Mouse (Mus musculus) embryonic facial prominence, embryonic 10.5 days (tissue): ENCODE data around the gene Def8. TPM values are rescaled to one million over a fixed set of nuclear protein-coding genes. Genes with fewer than 3 reads are reported as not detected.

Experiments
- DNase-seq: peaks from one replicate; pipeline ENCODE4 v3.0.0-alpha.2; 2017; ENCODE audit warnings: low spot score
- H3K27ac ChIP-seq: fragments of 300-500 bp; sonication (generic); replicated peaks from 2 replicates; pipeline ENCODE4 v1.5.1; 2016; ENCODE audit warnings: mild to moderate bottlenecking
- H3K27me3 ChIP-seq: fragments of 300-500 bp; sonication (generic); replicated peaks from 2 replicates; pipeline ENCODE4 v1.6.1; 2016; ENCODE audit warnings: low read depth, mild to moderate bottlenecking; ENCODE audit not compliant: poor library complexity, severe bottlenecking
- H3K36me3 ChIP-seq: fragments of 300-500 bp; sonication (generic); replicated peaks from 2 replicates; pipeline ENCODE4 v1.6.1; 2016; ENCODE audit warnings: mild to moderate bottlenecking, moderate library complexity
- H3K4me1 ChIP-seq: fragments of 300-500 bp; sonication (generic); 2 replicates; pipeline ENCODE4 v1.6.1; 2016
- H3K4me3 ChIP-seq: fragments of 300-500 bp; sonication (generic); 2 replicates; pipeline ENCODE4 v1.5.1; 2016; ENCODE audit warnings: mild to moderate bottlenecking, moderate library complexity
- H3K9me3 ChIP-seq: fragments of 300-500 bp; sonication (generic); 2 replicates; pipeline ENCODE4 v1.6.1; 2016; ENCODE audit warnings: mild to moderate bottlenecking
- WGBS: fragments of 180-500 bp; shearing (Covaris S2); methylation state at CpG from one replicate; pipeline ENCODE4 v1.1.7; 2016; 5-methylcytosine and 5-hydroxymethylcytosine counted together
- polyA plus RNA-seq: library from polyadenylated mRNA; unstranded; fragments of >200 nt; fragmentation: Nextera tagmentation; extraction: Ambion mirVana; gene quantifications from 2 replicates; pipeline ENCODE4 v1.2.1, GENCODE M21; 2016

Gene Def8
- polyA plus RNA-seq, 1 experiment from 2014 or later, result 43.5 TPM

GRCm38 (mm10) chr8:123415967-123416943, 7.1 kb upstream of the Def8 start:
- peaks cover 32% of the 10 kb centered on the region for H3K4me1 ChIP-seq
- no peak for DNase-seq
- no peak overlapping the region; the same call in 1 of the 2 replicates for H3K4me3 ChIP-seq
- H3K27me3 ChIP-seq, result peaks cover 32% of the 10 kb centered on the region
- H3K9me3 ChIP-seq, result no peaks in the 10 kb centered on the region
- no peak overlapping the region for H3K27ac ChIP-seq
- 76% methylated on average over 8 of the region's 8 CpGs for WGBS
- peaks cover 27% of the 10 kb centered on the region for H3K36me3 ChIP-seq

GRCm38 (mm10) chr8:123416944-123417555, 6.3 kb upstream of the Def8 start:
- H3K4me1 ChIP-seq, result peaks cover 24% of the 10 kb centered on the region
- H3K36me3 ChIP-seq, result peaks cover 31% of the 10 kb centered on the region
- H3K9me3 ChIP-seq, result no peaks in the 10 kb centered on the region
- H3K27me3 ChIP-seq, result peaks cover 29% of the 10 kb centered on the region
- H3K4me3 ChIP-seq, result no peak overlapping the region
- 83% methylated on average over 8 of the region's 8 CpGs for WGBS
- DNase-seq, result no peak
- H3K27ac ChIP-seq, result no peak overlapping the region

- DNase-seq, result no peak
- no peak overlapping the region for H3K27ac ChIP-seq
- H3K27me3 ChIP-seq, result peaks cover 6% of the 10 kb centered on the region; the same call in 1 of the 2 replicates
- 82% methylated on average over 4 of the region's 4 CpGs for WGBS
- peaks cover 11% of the 10 kb centered on the region for H3K4me1 ChIP-seq
- H3K4me3 ChIP-seq, result no peak overlapping the region
- H3K36me3 ChIP-seq, result peaks cover 31% of the 10 kb centered on the region
- no peaks in the 10 kb centered on the region for H3K9me3 ChIP-seq
Observed at GRCm38 (mm10) chr8:123419711-123420110, 3.6 kb upstream of the Def8 start.

GRCm38 (mm10) chr8:123420525-123421281, 2.6 kb upstream of the Def8 start:
- Histone ChIP-seq H3K4me3 (no peak overlapping the region), H3K27ac (no peak overlapping the region), H3K9me3 (no peaks in the 10 kb centered on the region), H3K36me3 (peaks cover 31% of the 10 kb centered on the region), H3K27me3 (peaks cover 6% of the 10 kb centered on the region; the same call in 1 of the 2 replicates), H3K4me1 (peaks cover 11% of the 10 kb centered on the region)
- 94% methylated on average over 34 of the region's 34 CpGs for WGBS
- DNase-seq, result no peak

- WGBS, result 89% methylated on average over 19 of the region's 19 CpGs
- H3K27ac ChIP-seq, result no peak overlapping the region
- H3K27me3 ChIP-seq, result peaks cover 6% of the 10 kb centered on the region; the same call in 1 of the 2 replicates
- peaks cover 31% of the 10 kb centered on the region for H3K36me3 ChIP-seq
- no peak overlapping the region for H3K4me3 ChIP-seq
- H3K9me3 ChIP-seq, result no peaks in the 10 kb centered on the region
- H3K4me1 ChIP-seq, result peaks cover 11% of the 10 kb centered on the region
- DNase-seq, result no peak
Observed at GRCm38 (mm10) chr8:123421325-123421724, 2.0 kb upstream of the Def8 start.

GRCm38 (mm10) chr8:123422056-123422780, 1.1 kb upstream of the Def8 start:
- WGBS, result 21% methylated on average over 17 of the region's 17 CpGs
- H3K4me3 ChIP-seq, result peak overlapping the region; percentile 39
- H3K9me3 ChIP-seq, result peaks cover 6% of the 10 kb centered on the region
- peaks cover 31% of the 10 kb centered on the region for H3K36me3 ChIP-seq
- H3K27ac ChIP-seq, result no peak overlapping the region
- H3K4me1 ChIP-seq, result peaks cover 6% of the 10 kb centered on the region
- DNase-seq, result peak; percentile 78
- H3K27me3 ChIP-seq, result peaks cover 6% of the 10 kb centered on the region; the same call in 1 of the 2 replicates

GRCm38 (mm10) chr8:123422781-123423159, 557 bp upstream of the Def8 start:
- WGBS, result 14% methylated on average over 3 of the region's 3 CpGs
- Histone ChIP-seq H3K27me3 (peaks cover 6% of the 10 kb centered on the region; the same call in 1 of the 2 replicates), H3K9me3 (peaks cover 12% of the 10 kb centered on the region), H3K36me3 (peaks cover 31% of the 10 kb centered on the region), H3K4me1 (peaks cover 6% of the 10 kb centered on the region), H3K27ac (no peak overlapping the region), H3K4me3 (peak overlapping the region; percentile 39; the same call in 1 of the 2 replicates)
- DNase-seq, result no peak

- Histone ChIP-seq H3K36me3 (no peaks in the 10 kb centered on the region), H3K4me3 (no peak overlapping the region), H3K4me1 (peaks cover 6% of the 10 kb centered on the region), H3K27ac (no peak overlapping the region), H3K9me3 (peaks cover 48% of the 10 kb centered on the region), H3K27me3 (no peaks in the 10 kb centered on the region)
- DNase-seq, result no peak
- WGBS, result 95% methylated on average over 27 of the region's 27 CpGs
Observed at GRCm38 (mm10) chr8:123426511-123427509, 3.5 kb downstream of the Def8 start.

GRCm38 (mm10) chr8:123427639-123428275, 4.4 kb downstream of the Def8 start:
- WGBS, result 94% methylated on average over 24 of the region's 24 CpGs
- no peaks in the 10 kb centered on the region; the same call in 1 of the 2 replicates for H3K4me1 ChIP-seq
- H3K36me3 ChIP-seq, result no peaks in the 10 kb centered on the region
- peaks cover 57% of the 10 kb centered on the region for H3K9me3 ChIP-seq
- no peak for DNase-seq
- H3K27me3 ChIP-seq, result no peaks in the 10 kb centered on the region
- H3K27ac ChIP-seq, result no peak overlapping the region
- no peak overlapping the region for H3K4me3 ChIP-seq

- Histone ChIP-seq H3K4me1 (no peaks in the 10 kb centered on the region; the same call in 1 of the 2 replicates), H3K27me3 (no peaks in the 10 kb centered on the region), H3K36me3 (no peaks in the 10 kb centered on the region), H3K4me3 (no peak overlapping the region), H3K27ac (no peak overlapping the region), H3K9me3 (peaks cover 64% of the 10 kb centered on the region)
- no peak for DNase-seq
- WGBS, result 96% methylated on average over 29 of the region's 29 CpGs
Observed at GRCm38 (mm10) chr8:123428343-123428893, 5.1 kb downstream of the Def8 start.
